Mouse (Mus musculus) thymus, postnatal 0 days (tissue): Measurements from ENCODE around the gene 1810046K07Rik. TPM values are rescaled to one million over a fixed set of nuclear protein-coding genes. Genes with fewer than 3 reads are reported as not detected.

Source experiments
- DNase-seq: peaks from one replicate; pipeline ENCODE4 v3.0.0-alpha.2; 2015; ENCODE audit warnings: low spot score
- polyA plus RNA-seq: library from polyadenylated mRNA; unstranded; fragments of >200 nt; fragmentation: Nextera tagmentation; extraction: Ambion mirVana; gene quantifications from 2 replicates; pipeline ENCODE4 v1.2.1, GENCODE M21; 2015

1810046K07Rik gene
- 0.27 and 0.44 TPM in 2 replicates for polyA plus RNA-seq

GRCm38 (mm10) chr9:51328731-51329130 is at the start of gene 1810046K07Rik:
Gene 1810046K07Rik, minus strand, starts transcription at chr9:51328917.
- DNase-seq: no peak

DNA sequence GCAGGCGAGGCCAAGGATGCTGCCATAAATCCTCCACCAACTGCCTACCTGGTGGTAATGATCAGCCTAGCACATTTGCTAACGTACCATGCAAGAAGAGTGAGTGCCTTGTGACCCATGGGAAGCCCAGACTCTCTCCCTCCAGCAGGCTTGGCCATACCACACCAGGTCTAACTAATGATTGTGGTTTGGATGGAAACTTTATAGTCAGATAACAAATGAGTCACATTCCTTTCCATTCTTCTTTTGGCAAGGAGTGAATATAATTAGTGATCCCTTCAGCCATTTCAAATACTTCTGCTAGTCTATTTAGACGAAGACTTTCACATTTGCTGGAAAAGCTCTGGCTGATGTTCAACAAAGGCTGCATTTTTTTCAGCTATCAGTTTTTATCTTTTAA is 40.8 kb upstream of the 1810046K07Rik start:
- DNase-seq: no peak

GRCm38 (mm10) chr9:51367124-51367523 is 38.4 kb upstream of the 1810046K07Rik start:
- DNase-seq: no peak

- no peak for DNase-seq
Observed at GRCm38 (mm10) chr9:51364059-51364458, 35.3 kb upstream of the 1810046K07Rik start.

GRCm38 (mm10) chr9:51353511-51353910 is 24.8 kb upstream of the 1810046K07Rik start:
- DNase-seq: no peak

DNA sequence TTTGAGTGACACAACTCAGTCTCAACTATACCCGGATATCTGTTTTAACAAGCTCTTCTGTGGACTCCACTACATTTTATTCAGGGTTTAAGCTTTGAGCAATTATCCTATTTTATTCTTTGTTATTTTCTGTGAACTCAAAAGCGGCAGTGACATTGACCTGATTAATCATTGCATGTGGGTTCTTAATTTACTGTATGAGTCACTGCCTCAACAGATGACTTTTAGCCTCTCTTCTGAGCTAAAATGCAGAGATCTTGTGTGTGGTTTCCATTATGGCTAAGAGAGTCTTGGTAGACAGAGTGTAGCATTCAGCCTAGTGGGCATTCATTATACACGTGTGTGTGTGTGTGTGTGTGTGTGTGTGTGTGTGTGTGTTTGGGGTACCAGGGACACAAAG is 24.2 kb upstream of the 1810046K07Rik start:
- DNase-seq: no peak

- DNase-seq: no peak
Observed at GRCm38 (mm10) chr9:51349422-51349821, 20.7 kb upstream of the 1810046K07Rik start.

- DNase-seq: no peak
Observed at GRCm38 (mm10) chr9:51345768-51346167, 17.1 kb upstream of the 1810046K07Rik start.

GRCm38 (mm10) chr9:51335294-51336010 is 6.7 kb upstream of the 1810046K07Rik start:
- peak; percentile 87 for DNase-seq

DNA sequence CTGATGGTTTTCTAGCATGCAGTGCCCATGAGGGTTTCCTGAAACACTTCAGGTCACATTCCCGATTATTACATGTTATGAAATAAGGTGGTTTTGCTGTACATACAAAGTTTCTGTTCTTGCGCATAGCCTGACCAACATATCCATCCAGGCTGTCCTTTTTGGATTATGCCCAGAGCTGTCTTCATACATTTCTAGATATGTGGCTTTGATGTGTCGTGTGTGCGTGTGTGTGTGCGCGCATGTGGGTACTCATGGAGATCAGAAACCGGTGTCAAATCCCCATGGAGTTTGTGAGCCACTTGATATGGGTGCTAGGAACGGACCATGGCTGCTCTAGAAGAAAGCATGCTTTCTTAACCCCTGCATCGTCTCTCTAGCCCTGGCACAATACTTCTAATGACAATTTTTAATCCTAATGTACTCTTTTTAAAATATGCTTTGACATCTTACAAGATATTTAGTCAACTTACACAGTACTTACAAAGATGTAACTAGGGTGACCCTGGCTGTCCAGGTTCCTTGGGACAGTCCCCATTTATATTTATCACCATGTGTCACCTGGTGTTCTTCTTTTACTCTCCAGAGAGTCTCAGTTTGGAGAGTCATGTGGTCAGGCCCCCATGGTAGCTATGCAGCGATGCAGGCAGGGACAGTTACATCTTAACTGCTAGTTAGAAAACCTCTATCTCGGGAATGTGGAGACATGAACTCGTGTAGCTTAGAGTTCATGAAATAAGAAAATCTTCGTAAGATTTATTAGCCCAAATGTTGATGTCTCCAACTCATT is 2.9 kb upstream of the 1810046K07Rik start:
- DNase-seq: no peak

GRCm38 (mm10) chr9:51327555-51327903 is 1.2 kb downstream of the 1810046K07Rik start:
- no peak for DNase-seq

DNA sequence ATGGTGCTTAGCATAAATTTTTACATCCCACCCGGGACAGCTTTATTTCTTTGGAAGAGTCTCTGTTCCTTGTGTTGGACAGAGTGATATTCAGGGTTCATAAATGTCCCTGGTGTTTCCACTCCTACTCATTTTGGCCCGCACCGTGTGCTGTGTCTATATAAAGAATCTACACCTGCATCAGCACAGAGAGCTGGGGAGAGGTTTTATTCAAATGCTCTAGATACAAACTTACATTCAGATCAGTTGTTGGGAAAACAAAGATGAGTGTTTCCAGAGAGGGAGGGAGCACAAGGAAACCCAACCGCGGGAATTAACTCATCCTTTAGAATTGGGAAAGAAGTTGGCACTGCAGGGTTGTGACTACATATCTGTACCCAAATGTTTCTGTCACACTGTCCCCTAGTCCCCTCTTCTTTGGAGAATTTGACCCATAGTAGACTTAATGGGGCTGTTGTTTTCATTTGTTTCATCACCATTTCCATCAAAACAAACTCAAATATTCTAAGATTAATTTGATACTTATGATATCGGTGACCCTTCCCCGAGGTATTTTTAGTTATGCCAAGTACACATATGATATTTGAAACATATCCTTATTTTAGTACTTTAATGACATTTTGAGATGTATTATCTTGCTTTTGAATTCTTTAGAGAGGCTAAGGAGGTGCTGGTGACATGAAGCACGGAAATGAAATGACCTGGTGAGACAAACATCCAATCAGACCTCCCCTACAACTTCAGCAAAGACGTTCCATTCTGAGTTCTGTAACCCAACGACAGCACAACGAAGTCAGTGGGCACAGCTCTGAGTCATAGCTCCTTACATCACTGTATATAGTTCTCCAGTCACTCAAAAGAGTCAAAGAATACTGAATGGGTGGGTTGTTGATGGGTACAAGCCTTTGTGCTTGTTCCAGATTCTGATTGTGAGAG is 1.8 kb downstream of the 1810046K07Rik start:
- DNase-seq: no peak

DNA sequence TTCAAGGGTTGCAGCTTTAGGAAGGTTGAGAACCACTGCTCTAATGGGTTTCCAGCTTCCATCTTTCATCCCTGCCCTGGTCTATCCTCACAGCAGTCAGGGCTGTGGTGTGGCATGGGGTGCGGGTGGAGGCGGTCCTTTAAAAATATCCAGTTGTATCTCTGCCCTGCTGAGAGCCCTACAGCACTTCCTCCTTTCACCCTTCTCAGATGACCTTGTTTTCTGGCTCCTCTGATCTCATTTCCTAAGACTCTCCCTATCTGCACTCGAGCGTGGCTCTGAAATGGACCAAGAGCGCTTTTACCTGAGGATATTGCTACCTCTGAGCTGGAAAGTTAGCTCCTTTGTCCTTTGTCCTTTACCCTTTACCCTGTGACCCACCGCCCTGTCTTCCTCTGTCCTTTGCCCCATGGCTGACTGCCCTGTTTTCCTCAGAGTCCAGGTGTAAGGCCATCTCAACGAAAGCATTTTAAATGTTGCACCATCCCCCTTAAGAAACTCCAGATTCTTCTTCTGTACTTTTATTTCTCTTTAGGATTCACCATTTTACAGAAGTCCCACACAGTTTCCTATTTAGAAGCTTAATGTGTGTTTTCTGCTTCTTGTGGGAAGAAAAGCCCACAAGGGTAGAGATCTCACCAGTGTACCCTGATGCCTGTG is 4.2 kb downstream of the 1810046K07Rik start:
- no peak for DNase-seq

DNA sequence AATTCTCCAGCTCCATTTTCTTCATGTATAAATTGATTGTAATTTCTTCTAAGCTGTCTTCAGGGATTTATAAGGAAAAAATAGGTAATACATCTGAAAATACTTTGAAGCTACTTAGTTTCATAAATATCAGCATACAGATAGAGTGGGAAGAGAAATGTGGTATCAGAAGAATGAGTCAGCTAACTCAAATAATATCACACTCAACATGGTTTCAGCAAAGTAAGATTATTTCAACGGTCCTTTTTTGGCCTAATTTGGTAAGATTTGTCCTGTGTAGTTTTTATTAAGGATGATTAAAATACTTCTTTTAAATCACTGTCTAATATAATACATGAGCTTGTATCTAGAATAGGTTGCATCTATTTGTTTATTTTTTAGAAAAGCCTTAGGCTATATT is 8.6 kb downstream of the 1810046K07Rik start:
- no peak for DNase-seq

DNA sequence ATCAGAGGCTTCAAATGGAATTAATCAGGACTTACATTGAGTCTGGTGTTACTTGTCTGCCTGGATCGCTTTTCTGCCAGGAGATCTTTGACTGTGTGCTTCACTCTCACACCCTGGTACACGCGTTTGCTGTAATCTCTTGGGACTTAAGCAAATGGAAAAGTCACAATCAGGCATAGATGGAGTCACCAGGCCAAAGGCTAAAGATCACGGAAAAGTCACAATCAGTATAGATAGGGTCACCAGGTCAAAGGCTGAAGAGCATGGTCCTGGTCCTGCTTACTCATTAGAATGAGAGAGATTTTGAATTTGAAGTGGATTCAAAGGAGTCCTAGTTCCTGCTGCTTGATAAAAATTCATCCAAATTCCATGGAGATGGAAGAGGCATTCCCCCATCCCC is 10.5 kb downstream of the 1810046K07Rik start:
- DNase-seq: no peak

DNA sequence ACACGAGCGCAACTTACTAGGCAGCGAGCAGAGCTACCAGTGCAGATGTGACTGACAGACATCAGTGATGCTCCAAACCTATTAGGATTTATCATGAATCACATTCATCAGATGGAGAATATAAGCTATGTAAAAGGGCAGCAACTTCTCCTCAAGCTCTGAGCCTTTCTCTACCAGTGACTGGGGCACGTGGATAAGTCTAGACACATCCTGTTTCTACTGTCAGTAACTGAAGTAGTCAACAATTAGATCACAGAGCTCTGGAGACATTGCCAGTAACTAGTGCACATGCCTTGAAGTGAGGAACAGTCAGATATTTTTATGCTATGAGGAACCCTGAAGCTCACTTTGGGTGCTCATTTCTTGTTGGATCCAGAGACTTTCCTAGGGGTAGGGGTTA is 11.4 kb downstream of the 1810046K07Rik start:
- no peak for DNase-seq

DNA sequence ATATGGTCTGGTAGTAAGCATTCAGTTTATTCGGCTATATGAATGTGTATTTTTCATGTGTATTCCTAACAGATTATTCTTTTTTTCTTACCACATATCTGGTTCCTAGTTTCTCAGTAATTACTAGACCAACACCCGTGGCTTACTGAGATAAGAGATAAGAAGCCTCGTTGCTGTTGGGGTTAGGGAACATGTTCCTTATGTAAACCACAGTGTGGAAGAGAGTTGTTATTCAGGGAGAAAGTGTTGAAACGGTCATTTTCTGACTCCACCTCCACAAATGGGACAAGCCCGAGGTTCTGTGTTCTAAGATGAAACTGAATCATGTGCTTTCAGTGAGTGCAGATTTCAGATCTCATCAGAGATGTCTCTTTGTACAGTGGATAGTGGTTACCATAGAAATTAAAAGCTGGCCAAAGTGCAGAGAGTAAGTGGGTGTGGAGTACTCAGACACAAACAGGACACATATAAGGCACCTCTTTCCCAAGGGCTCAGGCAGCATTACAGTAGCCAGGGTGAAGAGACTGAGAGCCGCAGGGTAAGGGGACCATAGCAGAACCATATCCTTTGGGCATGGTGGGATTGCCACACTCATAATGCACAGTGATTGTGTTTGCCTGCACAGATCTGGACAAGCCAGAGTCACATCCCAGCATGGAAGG is 13.2 kb downstream of the 1810046K07Rik start:
- DNase-seq: no peak

- no peak for DNase-seq
Observed at GRCm38 (mm10) chr9:51312554-51313317, 16.0 kb downstream of the 1810046K07Rik start.

GRCm38 (mm10) chr9:51310515-51310914 is 18.2 kb downstream of the 1810046K07Rik start:
- no peak for DNase-seq

DNA sequence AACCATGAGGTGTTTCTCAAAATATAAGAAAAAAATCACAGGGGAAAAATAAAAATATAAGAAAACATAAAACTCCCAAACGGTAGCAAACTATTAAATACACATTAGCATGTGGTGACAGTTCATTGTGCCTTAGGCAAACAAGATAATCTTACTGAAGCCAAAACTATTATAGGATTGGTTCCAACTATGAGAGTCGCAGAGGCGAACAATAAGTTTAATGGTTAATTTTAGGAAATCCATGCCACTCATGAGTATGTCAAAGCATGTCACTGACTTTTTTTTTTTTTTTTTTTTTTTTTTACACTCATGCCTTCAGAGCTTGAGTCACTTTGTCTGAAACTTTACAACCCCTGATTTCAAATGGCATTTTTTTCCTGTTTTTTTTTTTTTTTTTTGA is 22.4 kb downstream of the 1810046K07Rik start:
- DNase-seq: no peak
